Mouse (Mus musculus) kidney, postnatal 0 days (tissue): ENCODE data around the gene Stkld1. TPM values are rescaled to one million over a fixed set of nuclear protein-coding genes. Genes with fewer than 3 reads are reported as not detected.
"Not testable (repeated sequence)": the region's sequence is repeated elsewhere in the genome, so short reads cannot be mapped to it uniquely, and the experiment has no call there.

ENCODE experiments used
- ATAC-seq: fragments of 200-750 bp; cut with Nextera tagmentation; replicated peaks from 2 replicates; pipeline ENCODE4 v1.8.0; 2017; ENCODE audit warnings: low read depth, moderate number of reproducible peaks, moderate TSS enrichment, moderate library complexity; ENCODE audit not compliant: low FRiP score
- DNase-seq: peaks from one replicate; pipeline ENCODE4 v3.0.0-alpha.2; 2016; ENCODE audit warnings: low spot score
- H3K27ac ChIP-seq: fragments of 300-500 bp; sonication (generic); 2 replicates; pipeline ENCODE4 v1.5.1; 2014; ENCODE audit warnings: mild to moderate bottlenecking
- H3K27me3 ChIP-seq: fragments of 300-500 bp; sonication (generic); 2 replicates; pipeline ENCODE4 v1.6.1; 2014; ENCODE audit warnings: low read length, mixed read lengths; ENCODE audit not compliant: insufficient read depth
- H3K36me3 ChIP-seq: fragments of 300-500 bp; sonication (generic); 2 replicates; pipeline ENCODE4 v1.6.1; 2014; ENCODE audit warnings: low read length, mixed read lengths; ENCODE audit not compliant: insufficient read depth
- H3K4me1 ChIP-seq: fragments of 300-500 bp; sonication (generic); replicated peaks from 2 replicates; pipeline ENCODE4 v1.6.1; 2014; ENCODE audit warnings: antibody characterized with exemption, low read length, mixed read lengths; ENCODE audit not compliant: insufficient read depth
- H3K4me2 ChIP-seq: fragments of 300-500 bp; sonication (generic); 2 replicates; pipeline ENCODE4 v1.6.1; 2014; ENCODE audit warnings: mild to moderate bottlenecking, low read length, moderate library complexity, mixed read lengths
- H3K4me3 ChIP-seq: fragments of 300-500 bp; sonication (generic); replicated peaks from 2 replicates; pipeline ENCODE4 v1.5.1; 2014; ENCODE audit warnings: low read depth, low read length
- H3K9ac ChIP-seq: fragments of 300-500 bp; sonication (generic); 2 replicates; pipeline ENCODE4 v1.6.1; 2014; ENCODE audit warnings: low read depth, low read length
- H3K9me3 ChIP-seq: fragments of 300-500 bp; sonication (generic); replicated peaks from 2 replicates; pipeline ENCODE4 v1.6.1; 2016; ENCODE audit warnings: low read length, inconsistent platforms, mixed read lengths
- CTCF ChIP-seq: IDR thresholded peaks from 2 replicates; pipeline ENCODE4 v1.5.1; 2016; ENCODE audit warnings: antibody characterized with exemption, low read depth, mild to moderate bottlenecking, moderate library complexity
- WGBS: fragments of 180-500 bp; shearing (Covaris S2); extraction: QIAGEN DNeasy Blood & Tissue Kit; methylation state at CpG from one replicate; pipeline ENCODE4 v1.1.7; 2014; 5-methylcytosine and 5-hydroxymethylcytosine counted together
- polyA plus RNA-seq: library from polyadenylated mRNA; unstranded; fragments of >200 nt; fragmentation: Nextera tagmentation; extraction: Ambion mirVana; gene quantifications from 2 replicates; pipeline ENCODE4 v1.2.1, GENCODE M21; 2015

Stkld1 gene
- polyA plus RNA-seq: 0.07 and 0.27 TPM in 2 replicates

DNA sequence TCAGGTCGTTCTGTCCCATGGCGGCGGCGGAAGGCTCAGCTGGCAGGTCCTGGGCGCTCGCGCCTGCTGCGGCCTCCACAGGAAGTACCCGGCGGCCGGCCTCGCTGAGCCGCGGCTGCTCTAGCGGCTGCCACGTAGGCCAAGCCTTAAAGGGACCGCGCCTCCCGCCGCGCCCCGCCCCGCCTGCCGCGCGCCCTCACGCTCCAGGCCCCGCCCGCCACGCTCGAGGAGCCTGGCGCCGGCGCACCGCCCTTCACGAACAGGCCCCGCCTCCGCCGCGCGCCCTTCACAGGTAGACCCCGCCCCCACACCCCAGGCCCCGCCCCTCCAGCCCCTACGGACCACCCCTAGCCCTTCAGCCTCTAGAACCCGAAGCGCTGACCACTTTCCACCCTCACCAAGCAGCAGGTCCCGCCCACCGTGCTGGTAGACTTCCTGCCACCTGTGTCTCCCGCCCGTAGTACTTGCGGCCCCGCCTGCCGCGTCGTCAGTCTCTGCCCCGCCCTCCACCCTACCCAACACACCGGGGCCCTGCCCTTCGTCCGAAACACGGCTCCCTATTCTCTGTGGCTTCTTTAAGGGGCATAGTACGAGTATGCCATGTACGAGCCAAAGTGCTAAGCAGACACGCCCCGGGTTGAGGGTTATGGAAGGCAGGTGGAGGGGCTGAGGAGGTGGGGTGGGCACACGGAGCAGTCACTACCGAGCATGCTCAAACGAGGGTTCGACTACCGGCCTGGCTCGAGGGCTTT, at the start of gene Stkld1, which contains the start of gene Surf4:
Stkld1 (plus strand) TSS at position 744 of the 752 bp plus-strand sequence.
Surf4 (minus strand) TSS at position 625 of the 752 bp plus-strand sequence.
- H3K27ac ChIP-seq: peak within 1 kb of the TSS; percentile 94
- ATAC-seq (peak; percentile 95), DNase-seq (peak; percentile 98)
- peaks cover 10% of the 10 kb centered on the region; the same call in 1 of the 2 replicates for H3K4me1 ChIP-seq
- H3K9me3 ChIP-seq: no peaks in the 10 kb centered on the region
- under 1% methylated on average over 57 of the region's 70 CpGs for whole genome bisulfite sequencing
- TF ChIP-seq CTCF: no peak
- H3K27me3 ChIP-seq: no peaks in the 10 kb centered on the region
- peak within 1 kb of the TSS; percentile 89 for H3K9ac ChIP-seq
- peak within 1 kb of the TSS; percentile 82 for H3K4me3 ChIP-seq
- H3K4me2 ChIP-seq: peak within 1 kb of the TSS; percentile 75
- H3K36me3 ChIP-seq: 0 out of 2 replicates have a peak, but pooled peaks cover 3% of the 10 kb centered on the region

DNA sequence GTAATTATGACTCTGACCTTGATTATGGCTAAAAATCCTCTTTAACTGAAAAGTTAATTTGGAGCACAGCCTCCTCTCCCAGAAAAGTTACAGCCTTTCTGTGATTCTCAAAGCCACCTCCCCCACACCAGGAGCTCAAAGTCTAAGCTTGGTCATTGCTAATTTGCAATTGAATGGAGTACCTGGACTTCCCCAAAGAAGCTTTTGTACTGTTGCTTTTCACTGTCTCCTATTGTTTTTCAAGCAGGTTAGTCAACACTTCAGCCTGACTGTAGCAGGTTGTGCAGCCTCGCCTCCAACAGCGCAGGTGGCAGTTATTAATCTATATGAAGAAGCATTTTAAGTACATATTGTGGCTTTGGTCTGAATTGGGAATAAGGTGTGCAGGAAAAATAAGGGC, 48.3 kb upstream of the Stkld1 start:
- H3K4me2 ChIP-seq, H3K27ac ChIP-seq, H3K4me3 ChIP-seq, H3K27me3 ChIP-seq, H3K9me3 ChIP-seq, H3K4me1 ChIP-seq, H3K9ac ChIP-seq, DNase-seq, ATAC-seq: not testable (repeated sequence)
- WGBS: 92% methylated on average over 2 of the region's 2 CpGs
- H3K36me3 ChIP-seq: peaks cover 15% of the 10 kb centered on the region; the same call in 1 of the 2 replicates

DNA sequence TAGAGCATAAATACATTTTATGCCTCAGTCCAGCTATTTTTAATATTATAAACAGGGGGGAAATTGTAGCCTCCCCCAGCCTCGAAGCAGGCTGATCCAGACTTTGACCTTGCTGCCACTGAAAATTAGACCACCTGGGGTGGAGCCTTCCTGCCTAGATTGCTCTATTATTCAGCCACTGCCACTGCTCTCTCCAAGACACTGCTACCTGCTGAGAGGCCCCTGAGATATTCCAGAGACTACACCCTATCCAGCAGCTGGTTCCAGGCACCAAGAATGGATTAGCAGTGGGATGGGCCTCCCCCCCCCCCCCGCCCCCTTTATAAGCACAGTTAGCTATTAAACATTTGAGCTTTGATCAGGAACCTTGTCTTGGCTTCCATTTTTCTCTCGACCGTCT, 47.7 kb upstream of the Stkld1 start:
- H3K36me3 ChIP-seq: peaks cover 20% of the 10 kb centered on the region
- H3K9ac ChIP-seq, H3K4me1 ChIP-seq, ATAC-seq, DNase-seq, H3K27me3 ChIP-seq, H3K4me3 ChIP-seq, H3K4me2 ChIP-seq, H3K9me3 ChIP-seq, H3K27ac ChIP-seq: not testable (repeated sequence)
- 54% methylated on average over 4 of the region's 4 CpGs for WGBS

GRCm38 (mm10) chr2:26895898-26896297, 37.9 kb upstream of the Stkld1 start:
- Histone ChIP-seq H3K4me1 (no peaks in the 10 kb centered on the region), H3K9ac (no peak overlapping the region), H3K36me3 (peaks cover 66% of the 10 kb centered on the region), H3K4me3 (no peak overlapping the region), H3K27ac (no peak overlapping the region), H3K4me2 (no peak overlapping the region), H3K27me3 (no peaks in the 10 kb centered on the region), H3K9me3 (no peaks in the 10 kb centered on the region)
- DNase-seq (no peak), ATAC-seq (no peak)
- WGBS: 91% methylated on average over 4 of the region's 4 CpGs
- peak; percentile 31; the same call in 1 of the 2 replicates for TF ChIP-seq CTCF

- Histone ChIP-seq H3K4me3 (no peak overlapping the region), H3K27ac (no peak overlapping the region), H3K4me2 (no peak overlapping the region), H3K36me3 (peaks cover 34% of the 10 kb centered on the region), H3K9ac (no peak overlapping the region), H3K9me3 (no peaks in the 10 kb centered on the region), H3K27me3 (no peaks in the 10 kb centered on the region), H3K4me1 (peaks cover 9% of the 10 kb centered on the region; the same call in 1 of the 2 replicates)
- no peak for TF ChIP-seq CTCF
- 65% methylated on average over 1 of the region's 1 CpGs for WGBS
- no peak for ATAC-seq
- DNase-seq: no peak
Observed at GRCm38 (mm10) chr2:26900731-26901130, 33.1 kb upstream of the Stkld1 start.

DNA sequence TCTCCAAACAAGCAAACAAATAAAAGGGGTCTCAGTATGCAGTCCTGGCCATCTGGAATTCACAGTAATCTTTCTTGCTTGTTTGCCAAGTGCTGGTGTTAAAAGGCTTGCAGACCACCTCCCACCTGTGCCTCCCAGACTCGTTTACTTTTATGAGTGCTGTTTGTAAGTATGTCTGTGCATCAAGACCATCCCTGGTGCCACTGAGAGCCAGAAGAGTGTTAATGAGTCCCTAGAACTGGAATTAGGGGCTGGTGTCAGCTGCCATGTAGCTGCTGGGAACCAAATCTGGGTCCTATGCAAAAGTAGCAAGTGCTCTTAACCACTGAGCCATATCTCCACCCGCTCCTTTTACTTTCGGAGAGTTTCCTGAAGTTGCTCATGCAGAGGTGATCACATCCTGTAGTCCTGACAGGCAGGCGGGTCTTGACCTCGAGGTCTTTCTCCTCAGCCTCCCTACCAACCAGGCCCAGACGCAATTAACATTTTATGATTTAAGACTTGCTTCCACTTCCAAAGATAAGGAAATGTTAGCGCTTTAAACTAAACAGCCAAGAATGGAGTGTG, 31.9 kb upstream of the Stkld1 start:
- H3K9ac ChIP-seq: peak overlapping the region; percentile 71; the same call in 1 of the 2 replicates
- peak overlapping the region; percentile 73 for H3K4me2 ChIP-seq
- DNase-seq (peak; percentile 37), ATAC-seq (no peak)
- H3K4me3 ChIP-seq: peak overlapping the region; percentile 67
- H3K9me3 ChIP-seq: no peaks in the 10 kb centered on the region
- no peak for TF ChIP-seq CTCF
- peaks cover 9% of the 10 kb centered on the region; the same call in 1 of the 2 replicates for H3K4me1 ChIP-seq
- 2% methylated on average over 7 of the region's 7 CpGs for WGBS
- peaks cover 43% of the 10 kb centered on the region for H3K36me3 ChIP-seq
- H3K27me3 ChIP-seq: no peaks in the 10 kb centered on the region
- H3K27ac ChIP-seq: peak overlapping the region; percentile 84
